Mouse (Mus musculus): ENCODE measurements around the gene Krt32.

The Krt32 gene

GRCm38 (mm10) chr11:100087861-100088260 lies at the start of gene Krt32:
TSS of gene Krt32 (minus strand) at chr11:100088226.
- no peak for DNase-seq (ENCODE audit: low read depth, low spot score)

GRCm38 (mm10) chr11:100137693-100138092 lies 49.7 kb upstream of the Krt32 start:
- DNase-seq (ENCODE audit: low read depth, low spot score): no peak

GRCm38 (mm10) chr11:100136559-100136958 lies 48.5 kb upstream of the Krt32 start:
- no peak for DNase-seq (ENCODE audit: low read depth, low spot score)

GRCm38 (mm10) chr11:100135731-100136130 lies 47.7 kb upstream of the Krt32 start, which contains the start of gene Krt15:
TSS of gene Krt15 (minus strand) at chr11:100135928.
- no peak for DNase-seq (ENCODE audit: low read depth, low spot score)

GRCm38 (mm10) chr11:100124901-100125300 lies 36.9 kb upstream of the Krt32 start:
- no peak for DNase-seq (ENCODE audit: low read depth, low spot score)

GRCm38 (mm10) chr11:100121466-100121865 lies 33.4 kb upstream of the Krt32 start, which contains the start of gene Krt13:
TSS of gene Krt13 (minus strand) at chr11:100121566.
- DNase-seq (ENCODE audit: low read depth, low spot score): no peak

- no peak for DNase-seq (ENCODE audit: low read depth, low spot score)
These were observed 32.3 kb upstream of the Krt32 start for GRCm38 (mm10) chr11:100120331-100120730.

- DNase-seq (ENCODE audit: low read depth, low spot score): no peak
These were observed 25.7 kb upstream of the Krt32 start for GRCm38 (mm10) chr11:100113742-100114029.

GRCm38 (mm10) chr11:100112935-100113741 lies 25.1 kb upstream of the Krt32 start:
- no peak for DNase-seq (ENCODE audit: low read depth, low spot score)

- no peak for DNase-seq (ENCODE audit: low read depth, low spot score)
These were observed 17.6 kb upstream of the Krt32 start, which contains the start of gene Krt36 for GRCm38 (mm10) chr11:100105576-100106122. TSS of gene Krt36 (minus strand) at chr11:100105626.

GRCm38 (mm10) chr11:100102693-100103429 lies 14.8 kb upstream of the Krt32 start:
- no peak for DNase-seq (ENCODE audit: low read depth, low spot score)

GRCm38 (mm10) chr11:100100391-100100790 lies 12.4 kb upstream of the Krt32 start:
- DNase-seq (ENCODE audit: low read depth, low spot score): no peak

GRCm38 (mm10) chr11:100097819-100098218 lies 9.8 kb upstream of the Krt32 start:
- no peak for DNase-seq (ENCODE audit: low read depth, low spot score)

GRCm38 (mm10) chr11:100096141-100096540 lies 8.1 kb upstream of the Krt32 start, which contains the start of gene Krt35:
TSS of gene Krt35 (minus strand) at chr11:100096241.
- no peak for DNase-seq (ENCODE audit: low read depth, low spot score)

- no peak for DNase-seq (ENCODE audit: low read depth, low spot score)
These were observed 476 bp upstream of the Krt32 start for GRCm38 (mm10) chr11:100088378-100089025.

- DNase-seq (ENCODE audit: low read depth, low spot score): no peak
These were observed 14.2 kb downstream of the Krt32 start for GRCm38 (mm10) chr11:100073873-100074272.

GRCm38 (mm10) chr11:100067293-100068036 lies 20.6 kb downstream of the Krt32 start:
- no peak for DNase-seq (ENCODE audit: low read depth, low spot score)

GRCm38 (mm10) chr11:100066236-100067010 lies 21.6 kb downstream of the Krt32 start:
- no peak for DNase-seq (ENCODE audit: low read depth, low spot score)

- no peak for DNase-seq (ENCODE audit: low read depth, low spot score)
These were observed 29.2 kb downstream of the Krt32 start for GRCm38 (mm10) chr11:100058875-100059274.
